Mouse (Mus musculus): ENCODE measurements at regions not wholly inside any gene's neighbourhood (a gene's known extent, or its start where the extent isn't known, plus 50 kb on each side); places are given as distances from the start of the nearest gene placed in this dataset.

- Histone ChIP-seq H3K4me3 (replicated peaks; ENCODE audit: low read length) (no peak overlapping the region), H3K27me3 (ENCODE audit: control insufficient read depth, insufficient read depth, low read length) (no peaks in the 10 kb centered on the region), H3K27ac (no peak overlapping the region), H3K4me1 (replicated peaks; ENCODE audit: control insufficient read depth, insufficient read depth, low read length) (no peaks in the 10 kb centered on the region), H3K9me3 (ENCODE audit: control insufficient read depth, low read length) (no peaks in the 10 kb centered on the region), H3K36me3 (replicated peaks; ENCODE audit: control insufficient read depth, insufficient read depth) (no peaks in the 10 kb centered on the region), H3K9ac (no peak overlapping the region), H3K4me2 (replicated peaks) (no peak overlapping the region)
- 93% methylated on average over 5 of the region's 5 CpGs for WGBS
- DNase-seq (ENCODE audit: low spot score) = no peak
- ATAC-seq (ENCODE audit: low FRiP score) = no peak
Measured at GRCm38 (mm10) chr7:133471706-133472105, 130.3 kb downstream of the Tex36 start.

GRCm38 (mm10) chr7:133470620-133470958, 131.4 kb downstream of the Tex36 start:
- H3K4me3 ChIP-seq (replicated peaks; ENCODE audit: low read length) = no peak overlapping the region
- 74% methylated on average over 3 of the region's 3 CpGs for WGBS
- H3K4me1 ChIP-seq (replicated peaks; ENCODE audit: control insufficient read depth, insufficient read depth, low read length) = no peaks in the 10 kb centered on the region
- no peaks in the 10 kb centered on the region for H3K27me3 ChIP-seq (ENCODE audit: control insufficient read depth, insufficient read depth, low read length)
- no peak overlapping the region for H3K27ac ChIP-seq
- H3K36me3 ChIP-seq (replicated peaks; ENCODE audit: control insufficient read depth, insufficient read depth) = no peaks in the 10 kb centered on the region
- ATAC-seq (ENCODE audit: low FRiP score) (no peak), DNase-seq (ENCODE audit: low spot score) (no peak)
- H3K9me3 ChIP-seq (ENCODE audit: control insufficient read depth, low read length) = no peaks in the 10 kb centered on the region
- H3K4me2 ChIP-seq (replicated peaks) = no peak overlapping the region
- no peak overlapping the region for H3K9ac ChIP-seq

- 83% methylated on average over 6 of the region's 6 CpGs for WGBS
- H3K9me3 ChIP-seq (ENCODE audit: control insufficient read depth, low read length) = no peaks in the 10 kb centered on the region
- H3K4me2 ChIP-seq (replicated peaks) = no peak overlapping the region
- H3K36me3 ChIP-seq (replicated peaks; ENCODE audit: control insufficient read depth, insufficient read depth) = no peaks in the 10 kb centered on the region
- H3K27me3 ChIP-seq (ENCODE audit: control insufficient read depth, insufficient read depth, low read length) = no peaks in the 10 kb centered on the region
- no peak for ATAC-seq (ENCODE audit: low FRiP score)
- H3K9ac ChIP-seq = no peak overlapping the region
- no peaks in the 10 kb centered on the region for H3K4me1 ChIP-seq (replicated peaks; ENCODE audit: control insufficient read depth, insufficient read depth, low read length)
- DNase-seq (ENCODE audit: low spot score) = no peak
- H3K4me3 ChIP-seq (replicated peaks; ENCODE audit: low read length) = no peak overlapping the region
- no peak overlapping the region for H3K27ac ChIP-seq
Measured at GRCm38 (mm10) chr7:133469952-133470619, 131.9 kb downstream of the Tex36 start.

- Histone ChIP-seq H3K36me3 (replicated peaks; ENCODE audit: control insufficient read depth, insufficient read depth) (no peaks in the 10 kb centered on the region), H3K27ac (no peak overlapping the region), H3K9ac (no peak overlapping the region), H3K27me3 (ENCODE audit: control insufficient read depth, insufficient read depth, low read length) (no peaks in the 10 kb centered on the region), H3K9me3 (ENCODE audit: control insufficient read depth, low read length) (no peaks in the 10 kb centered on the region), H3K4me3 (replicated peaks; ENCODE audit: low read length) (no peak overlapping the region), H3K4me2 (replicated peaks) (no peak overlapping the region), H3K4me1 (replicated peaks; ENCODE audit: control insufficient read depth, insufficient read depth, low read length) (no peaks in the 10 kb centered on the region)
- 40% methylated on average over 3 of the region's 3 CpGs for WGBS
- DNase-seq (ENCODE audit: low spot score) (no peak), ATAC-seq (ENCODE audit: low FRiP score) (no peak)
Measured at GRCm38 (mm10) chr7:133469106-133469505, 132.9 kb downstream of the Tex36 start.

DNA sequence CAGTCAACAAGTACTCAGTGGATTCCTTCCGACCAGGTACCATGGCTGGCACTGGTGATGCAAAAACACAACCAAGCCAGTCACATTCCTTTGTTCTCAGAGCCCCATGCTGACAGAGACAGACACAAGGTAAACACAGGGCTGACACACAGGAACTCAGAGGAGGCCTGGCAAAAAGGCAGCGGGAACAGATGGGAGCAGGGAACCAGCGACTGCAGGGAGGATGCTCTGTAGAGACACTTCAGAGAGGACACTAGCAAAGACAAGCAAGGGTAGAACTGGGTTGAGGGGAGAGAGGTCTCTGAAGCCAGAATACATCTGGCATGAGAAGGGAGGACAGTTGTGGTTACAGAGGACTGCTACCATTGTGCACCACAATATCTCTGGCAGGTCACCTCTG, 133.6 kb downstream of the Tex36 start:
- ATAC-seq (ENCODE audit: low FRiP score) = no peak
- Histone ChIP-seq H3K27ac (no peak overlapping the region), H3K27me3 (ENCODE audit: control insufficient read depth, insufficient read depth, low read length) (no peaks in the 10 kb centered on the region), H3K36me3 (replicated peaks; ENCODE audit: control insufficient read depth, insufficient read depth) (no peaks in the 10 kb centered on the region), H3K4me3 (replicated peaks; ENCODE audit: low read length) (no peak overlapping the region), H3K4me2 (replicated peaks) (no peak overlapping the region), H3K4me1 (replicated peaks; ENCODE audit: control insufficient read depth, insufficient read depth, low read length) (no peaks in the 10 kb centered on the region), H3K9ac (no peak overlapping the region), H3K9me3 (ENCODE audit: control insufficient read depth, low read length) (no peaks in the 10 kb centered on the region; the same call in 1 of the 2 replicates)
- WGBS = 32% methylated on average over 3 of the region's 3 CpGs
- no peak for DNase-seq (ENCODE audit: low spot score)

DNA sequence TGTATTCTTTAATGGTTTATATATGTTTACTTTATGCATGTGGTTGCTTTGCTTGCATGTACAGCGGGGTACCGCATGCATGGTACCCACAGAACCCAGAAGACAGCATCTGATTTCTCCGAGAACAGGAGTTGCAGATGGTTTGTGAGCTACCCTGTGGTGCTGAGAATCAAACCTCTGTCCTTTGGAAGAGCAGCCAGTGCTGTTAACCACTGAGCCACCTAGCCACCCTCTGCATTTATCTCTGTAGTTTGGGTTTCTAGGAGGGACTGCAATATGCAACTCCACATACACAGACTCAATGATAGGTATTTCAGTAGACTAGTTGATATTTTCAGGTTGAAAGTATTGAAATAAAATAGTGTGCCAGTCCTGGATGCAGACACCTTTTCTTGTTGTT, 134.4 kb downstream of the Tex36 start:
- Histone ChIP-seq H3K9me3 (ENCODE audit: control insufficient read depth, low read length) (no peaks in the 10 kb centered on the region; the same call in 1 of the 2 replicates), H3K36me3 (replicated peaks; ENCODE audit: control insufficient read depth, insufficient read depth) (no peaks in the 10 kb centered on the region), H3K27ac (no peak overlapping the region), H3K27me3 (ENCODE audit: control insufficient read depth, insufficient read depth, low read length) (no peaks in the 10 kb centered on the region), H3K4me2 (replicated peaks) (no peak overlapping the region), H3K4me3 (replicated peaks; ENCODE audit: low read length) (no peak overlapping the region), H3K9ac (no peak overlapping the region), H3K4me1 (replicated peaks; ENCODE audit: control insufficient read depth, insufficient read depth, low read length) (no peaks in the 10 kb centered on the region)
- WGBS = 94% methylated on average over 3 of the region's 3 CpGs
- DNase-seq (ENCODE audit: low spot score) (no peak), ATAC-seq (ENCODE audit: low FRiP score) (no peak)

DNA sequence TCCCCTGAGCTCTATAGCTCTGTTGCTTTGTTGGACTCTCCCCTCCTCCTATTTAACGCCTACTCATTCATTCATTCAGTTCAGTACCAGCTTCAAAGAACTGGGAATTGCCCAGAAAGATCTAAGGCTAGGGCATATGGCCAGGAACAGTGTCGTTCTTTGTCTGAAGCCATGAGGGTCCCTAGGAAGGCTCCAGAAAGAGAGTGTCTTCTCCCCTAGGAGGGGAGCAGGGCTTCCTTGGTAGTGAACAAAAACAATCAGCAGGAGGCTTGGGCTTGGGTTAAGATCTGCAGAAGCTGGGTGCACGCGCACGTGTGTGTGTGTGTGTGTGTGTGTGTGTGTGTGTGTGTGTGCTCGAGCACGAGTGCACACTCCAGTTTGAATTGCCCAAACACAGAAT, 142.7 kb downstream of the Tex36 start:
- WGBS = 60% methylated on average over 7 of the region's 7 CpGs
- DNase-seq (ENCODE audit: low spot score) (no peak), ATAC-seq (ENCODE audit: low FRiP score) (no peak)

GRCm38 (mm10) chr7:133457436-133458324, 144.3 kb downstream of the Tex36 start:
- no peaks in the 10 kb centered on the region for H3K36me3 ChIP-seq (replicated peaks; ENCODE audit: control insufficient read depth, insufficient read depth)
- H3K4me1 ChIP-seq (replicated peaks; ENCODE audit: control insufficient read depth, insufficient read depth, low read length) = no peaks in the 10 kb centered on the region; the same call in 1 of the 2 replicates
- 0 out of 2 replicates have a peak overlapping the region, but pooled peaks have one; percentile 11 for H3K27ac ChIP-seq
- DNase-seq (ENCODE audit: low spot score) = peak; percentile 27
- H3K4me3 ChIP-seq (replicated peaks; ENCODE audit: low read length) = no peak overlapping the region
- no peaks in the 10 kb centered on the region for H3K27me3 ChIP-seq (ENCODE audit: control insufficient read depth, insufficient read depth, low read length)
- H3K9me3 ChIP-seq (ENCODE audit: control insufficient read depth, low read length) = no peaks in the 10 kb centered on the region
- ATAC-seq (ENCODE audit: low FRiP score) = no peak
- no peak overlapping the region for H3K4me2 ChIP-seq (replicated peaks)
- no peak overlapping the region for H3K9ac ChIP-seq
- WGBS = 42% methylated on average over 16 of the region's 16 CpGs

More for the DNA sequence above, 142.7 kb downstream of the Tex36 start:
- no peak overlapping the region for H3K4me3 ChIP-seq (replicated peaks; ENCODE audit: low read length)
- no peaks in the 10 kb centered on the region; the same call in 1 of the 2 replicates for H3K4me1 ChIP-seq (replicated peaks; ENCODE audit: control insufficient read depth, insufficient read depth, low read length)
- H3K27me3 ChIP-seq (ENCODE audit: control insufficient read depth, insufficient read depth, low read length) = no peaks in the 10 kb centered on the region
- no peaks in the 10 kb centered on the region for H3K36me3 ChIP-seq (replicated peaks; ENCODE audit: control insufficient read depth, insufficient read depth)
- H3K9ac ChIP-seq = no peak overlapping the region
- H3K27ac ChIP-seq = no peak overlapping the region
- H3K9me3 ChIP-seq (ENCODE audit: control insufficient read depth, low read length) = no peaks in the 10 kb centered on the region; the same call in 1 of the 2 replicates
- no peak overlapping the region for H3K4me2 ChIP-seq (replicated peaks)

DNA sequence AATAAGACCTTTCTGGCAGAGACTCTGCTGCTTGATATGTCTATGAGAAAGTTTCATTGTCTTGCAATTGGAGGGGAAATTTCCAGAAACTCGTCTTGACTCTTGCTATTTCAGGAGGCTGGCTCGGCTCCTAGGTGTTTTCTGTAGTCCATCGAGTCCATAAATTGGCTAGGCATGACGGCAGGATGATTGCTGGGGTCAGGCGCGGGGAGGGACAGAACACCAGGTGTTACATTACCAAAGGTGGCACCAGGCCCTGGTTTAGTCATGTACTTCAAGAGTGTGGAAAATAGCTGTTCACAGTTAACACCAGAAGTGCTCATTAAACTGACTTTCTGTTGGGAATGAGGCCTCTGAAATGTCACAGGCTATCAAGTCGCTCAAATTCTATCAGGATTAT, 151.7 kb downstream of the Tex36 start:
- WGBS = 88% methylated on average over 7 of the region's 7 CpGs
- ATAC-seq (ENCODE audit: low FRiP score) = no peak
- DNase-seq (ENCODE audit: low spot score) = no peak
- no peaks in the 10 kb centered on the region for H3K36me3 ChIP-seq (replicated peaks; ENCODE audit: control insufficient read depth, insufficient read depth)
- H3K27ac ChIP-seq = no peak overlapping the region
- no peaks in the 10 kb centered on the region for H3K4me1 ChIP-seq (replicated peaks; ENCODE audit: control insufficient read depth, insufficient read depth, low read length)
- no peak overlapping the region for H3K4me2 ChIP-seq (replicated peaks)
- H3K9me3 ChIP-seq (ENCODE audit: control insufficient read depth, low read length) = no peaks in the 10 kb centered on the region
- H3K27me3 ChIP-seq (ENCODE audit: control insufficient read depth, insufficient read depth, low read length) = no peaks in the 10 kb centered on the region
- no peak overlapping the region for H3K4me3 ChIP-seq (replicated peaks; ENCODE audit: low read length)
- no peak overlapping the region for H3K9ac ChIP-seq
